Mouse (Mus musculus) layer of hippocampus, adult 6 months (tissue): ENCODE data around the gene Neurl1a. TPM values are rescaled to one million over a fixed set of nuclear protein-coding genes. Genes with fewer than 3 reads are reported as not detected.

Experiments
- long read RNA-seq, 2 experiments: library from polyadenylated mRNA; unstranded; transcript quantifications; one replicate each; pipeline ENCODE4 v2.0.0; 2019 to 2020
- microRNA-seq: library from miRNA; unstranded; fragments of <30 nt; microRNA quantifications from one replicate; pipeline ENCODE4 v1.2.0, GENCODE M21; 2020
- polyA plus RNA-seq: library from polyadenylated mRNA; unstranded; fragments of <200 nt; fragmentation: Nextera tagmentation; gene quantifications from 2 replicates; pipeline ENCODE4 v1.2.3, GENCODE M21; 2021

The Neurl1a gene
- 33.6 and 34.5 TPM in 2 replicates for polyA plus RNA-seq
- long read RNA-seq, experiment 1, full-length matches to known transcripts = 8 of 92 reads
- long read RNA-seq, experiment 1, partial matches to known transcripts = 83 of 92 reads
- long read RNA-seq, experiment 1, other reads (novel, unspliced or antisense) = 1 of 92 reads
- long read RNA-seq, experiment 2, full-length matches to known transcripts = 45 of 318 reads
- long read RNA-seq, experiment 2, partial matches to known transcripts = 259 of 318 reads
- long read RNA-seq, experiment 2, other reads (novel, unspliced or antisense) = 14 of 318 reads

GRCm38 (mm10) chr19:47178431-47179271 lies at the start of gene Neurl1a:
TSS of gene Neurl1a (plus strand) at chr19:47178820.

GRCm38 (mm10) chr19:47137771-47138421 lies 40.7 kb upstream of the Neurl1a start, which contains the start of gene Calhm2:
TSS of gene Calhm2 (minus strand) at chr19:47138294.

GRCm38 (mm10) chr19:47144154-47144553 lies 34.5 kb upstream of the Neurl1a start, which contains the start of gene Calhm1:
TSS of gene Calhm1 (minus strand) at chr19:47144254.

GRCm38 (mm10) chr19:47157664-47158063 lies 21.0 kb upstream of the Neurl1a start, which contains the start of gene Calhm3:
TSS of gene Calhm3 (minus strand) at chr19:47157764.

Small RNAs within 50 kb of the gene (microRNA-seq; reads per million reads assigned to microRNA genes)
- gene Mir6995 = 0.64 reads per million

Other genes with a start within 250 kb of the Neurl1a start
- gene Ina, start 164.1 kb upstream of the Neurl1a start, polyA plus RNA-seq = 65.0 and 74.4 TPM in 2 replicates
- 26.3 and 30.8 TPM in 2 replicates for gene Nt5c2, start 163.7 kb upstream of the Neurl1a start, polyA plus RNA-seq
- 5.6 and 6.0 TPM in 2 replicates for gene Pcgf6, start 127.9 kb upstream of the Neurl1a start, polyA plus RNA-seq
- gene Taf5, start 111.1 kb upstream of the Neurl1a start, polyA plus RNA-seq = 0.68 and 0.70 TPM in 2 replicates
- 3,663 and 4,239 TPM in 2 replicates for gene Usmg5, start 88.2 kb upstream of the Neurl1a start, polyA plus RNA-seq
- gene Pdcd11, start 88.1 kb upstream of the Neurl1a start, polyA plus RNA-seq = 2.7 TPM in 2 replicates
- 3.6 and 4.6 TPM in 2 replicates for gene Calhm2, start 40.5 kb upstream of the Neurl1a start, polyA plus RNA-seq
- not detected in 2 replicates for gene Calhm1, start 34.6 kb upstream of the Neurl1a start, polyA plus RNA-seq
- 0.18 TPM in 1 of 2 replicates, not detected in the other for gene Calhm3, start 21.1 kb upstream of the Neurl1a start, polyA plus RNA-seq